28 mouse cellular contexts compared by ENCODE assay signal in genomic region chr3:79016830-79017229, GRCm38 (mm10).
DNase-seq lines count a peak whose midpoint lies in the region; ATAC-seq and TF ChIP-seq lines count a peak whose summit lies in the region.
"Had no signal": no experiment of that assay in that cellular context is flagged by ENCODE, and none has a peak within 500 bp of the region (broad histone marks: within the 10 kb centered on the region; RNA-seq: fewer than 3 reads in every experiment).

No protein-coding gene starts in this region.

- no peak overlapping the region for H3K4me2 ChIP-seq in forebrain, postnatal 0 days (ENCODE audit: low read depth)
- H3K4me2 ChIP-seq: forebrain, embryonic 12.5 days; heart, embryonic 13.5 days; hindbrain, embryonic 14.5 days; limb, embryonic 13.5 days; liver, embryonic 12.5 days; stomach, embryonic 15.5 days had no signal

- no peaks in the 10 kb centered on the region for H3K27me3 ChIP-seq in ES-Bruce4 (ENCODE audit: control insufficient read depth, insufficient read depth, low read length, poor library complexity, severe bottlenecking)
- H3K27me3 ChIP-seq in MEL (ENCODE audit: control insufficient read depth in 1 of 2, insufficient read depth in 2 of 2, low read length in 2 of 2), result no peaks in the 10 kb centered on the region
- H3K27me3 ChIP-seq in forebrain, postnatal 0 days (ENCODE audit: insufficient read depth, low read length), result no peaks in the 10 kb centered on the region
- H3K27me3 ChIP-seq: forebrain, embryonic 12.5 days; heart, embryonic 13.5 days; limb, embryonic 13.5 days; liver, embryonic 12.5 days; stomach, embryonic 15.5 days had no signal

- no peaks in the 10 kb centered on the region for H3K36me3 ChIP-seq in ES-Bruce4 (ENCODE audit: control insufficient read depth, insufficient read depth, low read length, poor library complexity, severe bottlenecking)
- H3K36me3 ChIP-seq in MEL (ENCODE audit: control insufficient read depth in 1 of 2, insufficient read depth in 2 of 2, low read length in 2 of 2), result peaks cover 0 to 29% of the 10 kb centered on the region in 2 experiments; a peak in 2 of 4 replicates
- H3K36me3 ChIP-seq in forebrain, postnatal 0 days (ENCODE audit: insufficient read depth), result no peaks in the 10 kb centered on the region
- H3K36me3 ChIP-seq: forebrain, embryonic 12.5 days; heart, embryonic 13.5 days; limb, embryonic 13.5 days; liver, embryonic 12.5 days; midbrain, embryonic 10.5 days; stomach, embryonic 15.5 days had no signal

- ATAC-seq in forebrain, postnatal 0 days, result no peak
- ATAC-seq: CD4-positive, CD25-positive, alpha-beta regulatory T cell, adult 4 months; inflammation-experienced regulatory T-cells, adult 6 months; liver, embryonic 12.5 days; midbrain, embryonic 16.5 days had no signal

- TF ChIP-seq POLR2A in ES-Bruce4 (IDR thresholded peaks at IDR 0.05; ENCODE audit: insufficient read depth, low read length) (no peak), MEL (IDR thresholded peaks at IDR 0.05; ENCODE audit: control insufficient read depth in 1 of 2, insufficient read depth in 1 of 2, low read depth in 1 of 2, low read length in 2 of 2, poor library complexity in 1 of 2) (0 out of 4 replicates have a peak, but pooled peaks of 1 of the 2 experiments have one; percentile 16)
- no peak for TF ChIP-seq POLR2A in cortical plate, adult 2 months (IDR thresholded peaks at IDR 0.05; ENCODE audit: extremely low read depth, insufficient read depth, low read length)

- H3K9ac ChIP-seq in ES-Bruce4 (ENCODE audit: low read depth, poor library complexity, severe bottlenecking), result no peak overlapping the region
- no peak overlapping the region; the same call in 1 of the 2 replicates for H3K9ac ChIP-seq in MEL (ENCODE audit: control insufficient read depth, low read depth, low read length, poor library complexity, severe bottlenecking)
- no peak overlapping the region for H3K9ac ChIP-seq in forebrain, postnatal 0 days
- H3K9ac ChIP-seq: forebrain, embryonic 12.5 days; heart, embryonic 13.5 days; hindbrain, embryonic 14.5 days; limb, embryonic 13.5 days; liver, embryonic 12.5 days; stomach, embryonic 15.5 days had no signal

- H3K79me2 ChIP-seq in MEL (ENCODE audit: control insufficient read depth, insufficient read depth, low read length, poor library complexity), result no peaks in the 10 kb centered on the region

- no peak; the same call in 1 of the 2 replicates for TF ChIP-seq RAD21 in MEL (IDR thresholded peaks at IDR 0.05; ENCODE audit: low read depth, low read length)

- H3K4me1 ChIP-seq in ES-Bruce4 (ENCODE audit: control insufficient read depth, insufficient read depth, low read length), result no peaks in the 10 kb centered on the region
- peaks cover 25 to 32% of the 10 kb centered on the region in 2 experiments for H3K4me1 ChIP-seq in MEL (ENCODE audit: control insufficient read depth in 1 of 2, insufficient read depth in 2 of 2, low read length in 2 of 2)
- no peaks in the 10 kb centered on the region; the same call in 1 of the 2 replicates for H3K4me1 ChIP-seq in cortical plate, adult 2 months (ENCODE audit: control insufficient read depth, insufficient read depth, low read length)
- no peaks in the 10 kb centered on the region for H3K4me1 ChIP-seq in forebrain, postnatal 0 days (ENCODE audit: insufficient read depth)
- H3K4me1 ChIP-seq: forebrain, embryonic 12.5 days; heart, embryonic 13.5 days; limb, embryonic 13.5 days; liver, embryonic 12.5 days; midbrain, embryonic 10.5 days; stomach, embryonic 15.5 days had no signal

- H3K4me3 ChIP-seq in layer of hippocampus, adult 2 months, result no peak overlapping the region
- H3K4me3 ChIP-seq in ES-Bruce4 (ENCODE audit: low read depth, low read length) (no peak overlapping the region), MEL (ENCODE audit: control insufficient read depth in 1 of 2, insufficient read depth in 1 of 2, low read depth in 2 of 2, low read length in 2 of 2) (no peak overlapping the region)
- H3K4me3 ChIP-seq in cortical plate, adult 2 months (ENCODE audit: insufficient read depth, low read length), result no peak overlapping the region
- H3K4me3 ChIP-seq in forebrain, postnatal 0 days (ENCODE audit: low read depth, low read length), result no peak overlapping the region
- H3K4me3 ChIP-seq: erythroblast, embryonic 14.5 days; forebrain, embryonic 12.5 days; heart, embryonic 13.5 days; limb, embryonic 13.5 days; liver, embryonic 12.5 days; midbrain, embryonic 10.5 days; stomach, embryonic 15.5 days had no signal

- no peaks in the 10 kb centered on the region for H3K9me3 ChIP-seq in ES-Bruce4 (replicated peaks; ENCODE audit: control insufficient read depth, insufficient read depth, low read length, poor library complexity, severe bottlenecking)
- no peaks in the 10 kb centered on the region for H3K9me3 ChIP-seq in MEL (replicated peaks; ENCODE audit: insufficient read depth, low read length)
- no peaks in the 10 kb centered on the region for H3K9me3 ChIP-seq in forebrain, postnatal 0 days (ENCODE audit: low read length)
- H3K9me3 ChIP-seq: heart, embryonic 13.5 days; limb, embryonic 13.5 days; liver, embryonic 12.5 days; midbrain, embryonic 10.5 days; stomach, embryonic 15.5 days had no signal

- peak; percentile 51 for TF ChIP-seq CTCF in layer of hippocampus, adult 2 months (conservative IDR thresholded peaks at IDR 0.05)
- peak; percentile 50 for TF ChIP-seq CTCF in ES-Bruce4 (IDR thresholded peaks at IDR 0.05; ENCODE audit: low read depth, low read length)
- TF ChIP-seq CTCF in MEL (IDR thresholded peaks at IDR 0.05 in 2 of 3, conservative IDR thresholded peaks at IDR 0.05 in 1 of 3; ENCODE audit: control insufficient read depth in 1 of 3, insufficient read depth in 1 of 3, low read depth in 2 of 3, low read length in 3 of 3, poor library complexity in 1 of 3, severe bottlenecking in 1 of 3), result peak; percentile 40 to 47 (median 45)
- no peak for TF ChIP-seq CTCF in cortical plate, adult 2 months (IDR thresholded peaks at IDR 0.05; ENCODE audit: extremely low read depth, insufficient read depth, low read length)
- TF ChIP-seq CTCF in forebrain, postnatal 0 days (IDR thresholded peaks at IDR 0.05; ENCODE audit: low read depth), result no peak

- H3K27ac ChIP-seq in layer of hippocampus, adult 2 months, result peak overlapping the region; percentile 60
- no peak overlapping the region for H3K27ac ChIP-seq in ES-Bruce4 (ENCODE audit: insufficient read depth, low read length)
- peak overlapping the region; percentile 96 for H3K27ac ChIP-seq in MEL (ENCODE audit: control insufficient read depth, low read depth, low read length)
- H3K27ac ChIP-seq in cortical plate, adult 2 months (ENCODE audit: insufficient read depth, low read length), result peak overlapping the region; percentile 70; the same call in 1 of the 2 replicates
- H3K27ac ChIP-seq in forebrain, postnatal 0 days (ENCODE audit: low read depth, low read length), result no peak overlapping the region
- H3K27ac ChIP-seq: forebrain, embryonic 12.5 days; heart, embryonic 13.5 days; hindbrain, embryonic 14.5 days; limb, embryonic 13.5 days; liver, embryonic 12.5 days; midbrain, embryonic 10.5 days; stomach, embryonic 15.5 days had no signal

- 89% methylated on average over 9 of the region's 9 CpGs for WGBS in forebrain, postnatal 0 days

- DNase-seq in layer of hippocampus, adult 2 months (ENCODE audit: low spot score in 2 of 2), result no peak
- no peak for DNase-seq in layer of hippocampus, adult 9-11 months
- no peak for DNase-seq in MEL (ENCODE audit: low read depth, low spot score)
- no peak for DNase-seq in adrenal gland, adult 18-20 months (ENCODE audit: low spot score in 2 of 2)
- DNase-seq in forebrain, postnatal 0 days, result no peak
- DNase-seq: adrenal gland, postnatal 10 days; cerebellum, adult 11 months; cerebellum, adult 9-10 months; gastrocnemius, postnatal 36 days; heart, postnatal 10 days; kidney, adult 11 months; kidney, postnatal 36 days; lung, adult 18-20 months; lung, postnatal 14 days; right cerebral cortex, postnatal 25 days had no signal

- TF ChIP-seq EP300 in ES-Bruce4 (IDR thresholded peaks at IDR 0.05; ENCODE audit: insufficient read depth, low read depth, low read length) (no peak), MEL (IDR thresholded peaks at IDR 0.05; ENCODE audit: low read depth in 1 of 2, low read length in 2 of 2) (no peak)

TF ChIP-seq in MEL, 35 proteins besides CTCF, POLR2A, EP300 and RAD21:
- TF ChIP-seq MXI1 (IDR thresholded peaks at IDR 0.05; ENCODE audit: low read depth, low read length) (no peak), MAZ (IDR thresholded peaks at IDR 0.05; ENCODE audit: low read depth, low read length) (no peak)

Comparison
In these comparisons a context has a peak if more than half of its experiments do, and no peak if none do; other contexts are left out.
1. H3K27ac ChIP-seq: peak in layer of hippocampus, adult 2 months (single experiment), MEL (single experiment) and cortical plate, adult 2 months (single experiment); none in ES-Bruce4 (single experiment) and forebrain, postnatal 0 days (single experiment).
2. CTCF ChIP-seq: peak in layer of hippocampus, adult 2 months (single experiment), ES-Bruce4 (single experiment) and MEL (3 of 3); none in cortical plate, adult 2 months (single experiment) and forebrain, postnatal 0 days (single experiment).